Mouse (Mus musculus): ENCODE results near the gene Olfr1231.

Gene Olfr1231

DNA sequence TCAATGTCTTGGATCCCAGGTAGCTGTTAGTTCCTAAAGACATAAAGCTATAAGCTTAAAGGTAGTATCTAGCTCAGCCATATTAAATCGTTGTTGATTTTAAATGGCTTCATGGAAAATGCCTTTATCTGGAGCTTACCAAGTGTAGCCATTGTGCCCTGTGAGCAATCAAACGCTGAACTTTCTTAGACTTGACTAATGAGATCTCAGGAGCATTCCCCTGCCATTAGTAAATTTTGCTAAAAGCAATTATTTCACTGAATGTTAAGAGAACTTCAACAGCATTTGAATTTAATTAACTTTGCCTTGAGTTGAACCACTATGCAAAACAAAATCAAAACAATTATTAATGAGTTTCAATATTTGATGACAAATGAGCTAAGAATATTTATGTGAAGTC, at the start of gene Olfr1231:
Gene Olfr1231 (minus strand): TSS at position 101 of the 400 bp plus-strand sequence.
- no peak for DNase-seq (ENCODE audit: low read depth, low spot score)

GRCm38 (mm10) chr2:89342298-89342697, 35.4 kb upstream of the Olfr1231 start, which contains the start of gene Olfr1233:
Olfr1233 (minus strand) TSS chr2:89342398.
- DNase-seq (ENCODE audit: low read depth, low spot score), result no peak

DNA sequence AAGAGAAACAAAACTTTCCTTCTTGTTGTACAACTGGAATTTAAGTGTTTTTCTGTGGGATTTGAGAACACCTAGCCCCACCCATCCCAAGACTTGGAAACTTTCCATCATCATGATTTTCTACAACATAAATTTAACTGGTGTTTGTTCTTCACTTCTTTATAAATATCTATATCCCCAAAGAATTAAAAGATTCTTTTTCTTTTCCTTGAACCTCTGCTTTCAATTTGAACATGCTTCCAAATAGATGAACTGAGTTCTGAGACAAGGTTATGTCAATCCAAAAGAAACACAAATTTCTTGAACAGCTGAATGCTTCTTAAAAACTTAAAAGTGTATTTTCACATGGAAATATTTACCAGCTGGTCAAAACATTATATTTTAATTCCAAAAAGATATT, 22.7 kb upstream of the Olfr1231 start, which contains the start of gene Olfr1232:
Gene Olfr1232 (minus strand): TSS at position 101 of the 400 bp plus-strand sequence.
- no peak for DNase-seq (ENCODE audit: low read depth, low spot score)

GRCm38 (mm10) chr2:89297168-89297567, 9.7 kb downstream of the Olfr1231 start, which contains the start of gene Olfr1230:
Olfr1230 (minus strand) TSS chr2:89297268.
- DNase-seq (ENCODE audit: low read depth, low spot score), result no peak

DNA sequence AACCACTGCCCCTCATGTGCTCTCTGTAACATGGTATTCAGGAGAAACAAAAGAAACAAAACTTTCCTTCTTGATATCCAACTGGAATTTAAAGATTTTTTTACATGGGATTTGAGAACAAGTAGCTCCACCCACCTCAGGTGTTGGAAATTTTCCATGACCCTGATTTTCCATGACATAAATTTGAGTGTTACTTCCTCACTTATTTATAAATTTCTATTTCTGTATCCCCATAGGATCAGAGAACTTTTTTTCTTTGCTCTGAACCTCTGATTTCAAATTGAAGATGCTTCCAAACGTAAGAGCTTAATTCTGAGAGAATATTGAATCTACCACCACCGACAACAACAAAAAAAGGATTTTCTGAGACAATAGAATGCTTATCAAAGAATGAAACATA, 19.0 kb downstream of the Olfr1231 start, which contains the start of gene Olfr1229:
Gene Olfr1229 (minus strand): TSS at position 101 of the 400 bp plus-strand sequence.
- DNase-seq (ENCODE audit: low read depth, low spot score), result no peak

DNA sequence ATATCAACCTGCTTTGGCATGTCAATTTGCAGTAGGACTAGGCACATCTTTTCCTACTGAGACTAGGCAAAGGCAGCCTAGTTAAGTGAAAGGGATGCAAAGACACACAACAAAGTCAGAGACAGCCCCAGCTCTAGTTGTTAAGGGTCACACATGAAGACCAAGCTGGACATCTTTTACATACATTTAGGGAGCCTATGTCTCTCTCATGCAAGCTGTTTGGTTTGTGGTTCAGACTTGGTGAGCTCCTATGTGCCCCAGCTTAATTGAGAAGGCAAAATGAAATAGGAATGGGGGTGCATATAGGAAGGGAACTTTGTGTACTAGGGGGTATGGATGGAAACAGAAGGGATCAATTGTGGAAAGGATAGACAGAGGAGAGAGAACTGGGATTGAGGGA, 52.9 kb downstream of the Olfr1231 start, which contains the start of gene Olfr1228:
Gene Olfr1228 (minus strand): TSS at position 101 of the 400 bp plus-strand sequence.
- no peak for DNase-seq (ENCODE audit: low read depth, low spot score)

Measured in retina, adult 2 months (tissue).